18 mouse cellular contexts compared by ENCODE assay signal in the genomic region with DNA sequence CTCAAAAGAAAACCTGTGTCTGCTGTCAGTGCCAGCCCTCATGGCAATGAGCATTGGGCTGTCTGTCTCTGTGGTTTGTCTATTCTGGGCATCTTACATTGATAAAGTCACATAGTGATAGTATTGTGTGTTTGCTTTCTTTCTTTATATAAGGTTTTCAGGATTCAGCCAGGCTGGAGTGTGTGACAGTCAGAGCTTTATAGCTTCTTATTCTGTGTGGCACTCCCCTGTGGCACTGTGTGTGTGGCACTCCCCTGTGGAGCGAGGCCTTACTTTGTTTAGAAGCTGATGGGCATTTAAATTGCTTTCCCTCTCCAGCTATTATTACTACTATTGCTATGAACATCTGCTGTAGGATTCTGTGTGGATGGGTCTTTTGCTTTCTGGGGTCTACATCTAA. TPM values are rescaled to one million over a fixed set of nuclear protein-coding genes. Genes with fewer than 3 reads are reported as not detected.
DNase-seq lines count a peak whose midpoint lies in the region; ATAC-seq lines count a peak whose summit lies in the region.
"Had no signal": no experiment of that assay in that cellular context is flagged by ENCODE, and none has a peak within 500 bp of the region (broad histone marks: within the 10 kb centered on the region; RNA-seq: fewer than 3 reads in every experiment).

No protein-coding gene starts in this region.

- no peaks in the 10 kb centered on the region for H3K36me3 ChIP-seq in forebrain, embryonic 14.5 days (ENCODE audit: control insufficient read depth, insufficient read depth, low read length)
- H3K36me3 ChIP-seq in forebrain, embryonic 12.5 days (replicated peaks): no peaks in the 10 kb centered on the region
- no peaks in the 10 kb centered on the region for H3K36me3 ChIP-seq in hindbrain, embryonic 13.5 days
- H3K36me3 ChIP-seq in hindbrain, embryonic 11.5 days (ENCODE audit: control insufficient read depth, insufficient read depth, low read length): no peaks in the 10 kb centered on the region
- no peaks in the 10 kb centered on the region for H3K36me3 ChIP-seq in neural tube, embryonic 12.5 days
- no peaks in the 10 kb centered on the region for H3K36me3 ChIP-seq in limb, embryonic 10.5 days
- H3K36me3 ChIP-seq: embryonic facial prominence, embryonic 13.5 days; heart, embryonic 12.5 days; intestine, embryonic 15.5 days had no signal

- no peak overlapping the region for H3K4me2 ChIP-seq in forebrain, embryonic 14.5 days (ENCODE audit: low read length)
- no peak overlapping the region for H3K4me2 ChIP-seq in forebrain, embryonic 12.5 days
- no peak overlapping the region for H3K4me2 ChIP-seq in hindbrain, embryonic 13.5 days
- no peak overlapping the region for H3K4me2 ChIP-seq in hindbrain, embryonic 11.5 days (replicated peaks; ENCODE audit: low read depth, low read length)
- no peak overlapping the region for H3K4me2 ChIP-seq in neural tube, embryonic 12.5 days (replicated peaks)
- H3K4me2 ChIP-seq: embryonic facial prominence, embryonic 13.5 days; heart, embryonic 12.5 days; intestine, embryonic 15.5 days had no signal

- WGBS in forebrain, embryonic 14.5 days: 56% methylated on average over 1 of the region's 1 CpGs
- 78% methylated on average over 1 of the region's 1 CpGs for WGBS in forebrain, embryonic 12.5 days
- WGBS in hindbrain, embryonic 13.5 days: 66% methylated on average over 1 of the region's 1 CpGs
- WGBS in hindbrain, embryonic 11.5 days: 79% methylated on average over 1 of the region's 1 CpGs
- WGBS in neural tube, embryonic 12.5 days: 40% methylated on average over 1 of the region's 1 CpGs
- WGBS in limb, embryonic 10.5 days: 88% methylated on average over 1 of the region's 1 CpGs

- H3K4me1 ChIP-seq in forebrain, embryonic 14.5 days (ENCODE audit: control insufficient read depth, insufficient read depth, low read length): 0 out of 2 replicates have a peak, but pooled peaks cover 3% of the 10 kb centered on the region
- no peaks in the 10 kb centered on the region for H3K4me1 ChIP-seq in forebrain, embryonic 12.5 days
- 0 out of 2 replicates have a peak, but pooled peaks cover 4% of the 10 kb centered on the region for H3K4me1 ChIP-seq in hindbrain, embryonic 13.5 days (replicated peaks)
- H3K4me1 ChIP-seq in hindbrain, embryonic 11.5 days (replicated peaks; ENCODE audit: control insufficient read depth, insufficient read depth, low read length): no peaks in the 10 kb centered on the region
- 0 out of 2 replicates have a peak, but pooled peaks cover 4% of the 10 kb centered on the region for H3K4me1 ChIP-seq in neural tube, embryonic 12.5 days
- no peaks in the 10 kb centered on the region; the same call in 1 of the 2 replicates for H3K4me1 ChIP-seq in limb, embryonic 10.5 days
- H3K4me1 ChIP-seq: heart, embryonic 12.5 days; intestine, embryonic 15.5 days had no signal

- ATAC-seq in forebrain, embryonic 14.5 days: no peak; the same call in 1 of the 2 replicates
- ATAC-seq in forebrain, embryonic 12.5 days (ENCODE audit: low FRiP score): no peak
- ATAC-seq in hindbrain, embryonic 13.5 days (ENCODE audit: low FRiP score): peak; percentile 46; the same call in 1 of the 2 replicates
- ATAC-seq in hindbrain, embryonic 11.5 days (ENCODE audit: low FRiP score): no peak
- peak; percentile 50; the same call in 1 of the 2 replicates for ATAC-seq in neural tube, embryonic 12.5 days (ENCODE audit: low FRiP score, low read depth)
- ATAC-seq: intestine, embryonic 15.5 days had no signal

- peak; percentile 8 for DNase-seq in forebrain, embryonic 14.5 days (ENCODE audit: low spot score)
- no peak for DNase-seq in hindbrain, embryonic 11.5 days (ENCODE audit: low spot score)
- DNase-seq in neural tube, embryonic 10.5 days (ENCODE audit: extremely low spot score, low spot score): no peak
- no peak for DNase-seq in cerebellum, adult 8-10 months
- DNase-seq in limb, embryonic 10.5 days (ENCODE audit: low spot score): no peak
- DNase-seq: adrenal gland, postnatal 10 days; cerebellum, adult 11-12 months; cerebellum, adult 9-11 months; cerebellum, postnatal 36 days; gastrocnemius, postnatal 10 days; heart, adult 2 months; kidney, adult 18-20 months had no signal

- H3K9ac ChIP-seq in forebrain, embryonic 14.5 days (ENCODE audit: low read length): no peak overlapping the region
- no peak overlapping the region for H3K9ac ChIP-seq in forebrain, embryonic 12.5 days
- no peak overlapping the region for H3K9ac ChIP-seq in hindbrain, embryonic 13.5 days
- no peak overlapping the region for H3K9ac ChIP-seq in hindbrain, embryonic 11.5 days (ENCODE audit: low read depth, low read length)
- H3K9ac ChIP-seq in neural tube, embryonic 12.5 days: no peak overlapping the region
- H3K9ac ChIP-seq: embryonic facial prominence, embryonic 13.5 days; heart, embryonic 12.5 days; intestine, embryonic 15.5 days had no signal

- no peaks in the 10 kb centered on the region for H3K9me3 ChIP-seq in forebrain, embryonic 14.5 days (replicated peaks; ENCODE audit: control insufficient read depth, low read length)
- no peaks in the 10 kb centered on the region for H3K9me3 ChIP-seq in forebrain, embryonic 12.5 days
- no peaks in the 10 kb centered on the region for H3K9me3 ChIP-seq in hindbrain, embryonic 13.5 days
- H3K9me3 ChIP-seq in hindbrain, embryonic 11.5 days (ENCODE audit: control insufficient read depth, low read length): no peaks in the 10 kb centered on the region
- H3K9me3 ChIP-seq in neural tube, embryonic 12.5 days: no peaks in the 10 kb centered on the region
- no peaks in the 10 kb centered on the region for H3K9me3 ChIP-seq in limb, embryonic 10.5 days (replicated peaks)
- H3K9me3 ChIP-seq: embryonic facial prominence, embryonic 13.5 days; heart, embryonic 12.5 days; intestine, embryonic 15.5 days had no signal

- H3K4me3 ChIP-seq in forebrain, embryonic 14.5 days (ENCODE audit: low read depth, low read length): no peak overlapping the region
- H3K4me3 ChIP-seq in forebrain, embryonic 12.5 days (replicated peaks): no peak overlapping the region
- H3K4me3 ChIP-seq in hindbrain, embryonic 13.5 days: no peak overlapping the region
- H3K4me3 ChIP-seq in hindbrain, embryonic 11.5 days (ENCODE audit: low read depth, low read length): no peak overlapping the region
- no peak overlapping the region for H3K4me3 ChIP-seq in neural tube, embryonic 12.5 days
- H3K4me3 ChIP-seq in limb, embryonic 10.5 days: no peak overlapping the region
- H3K4me3 ChIP-seq: embryonic facial prominence, embryonic 13.5 days; heart, adult 2 months; heart, embryonic 12.5 days; intestine, embryonic 15.5 days had no signal

- H3K27ac ChIP-seq in forebrain, embryonic 14.5 days (ENCODE audit: low read depth, low read length): peak overlapping the region; percentile 35; the same call in 1 of the 2 replicates
- H3K27ac ChIP-seq in forebrain, embryonic 12.5 days: no peak overlapping the region
- H3K27ac ChIP-seq in hindbrain, embryonic 13.5 days: peak overlapping the region; percentile 35
- no peak overlapping the region for H3K27ac ChIP-seq in hindbrain, embryonic 11.5 days (ENCODE audit: low read depth, low read length)
- no peak overlapping the region for H3K27ac ChIP-seq in neural tube, embryonic 12.5 days
- H3K27ac ChIP-seq in limb, embryonic 10.5 days: no peak overlapping the region
- H3K27ac ChIP-seq: embryonic facial prominence, embryonic 13.5 days; heart, adult 2 months; intestine, embryonic 15.5 days had no signal

- H3K27me3 ChIP-seq in forebrain, embryonic 14.5 days (replicated peaks; ENCODE audit: control insufficient read depth, insufficient read depth, low read length): no peaks in the 10 kb centered on the region
- H3K27me3 ChIP-seq in forebrain, embryonic 12.5 days: no peaks in the 10 kb centered on the region
- no peaks in the 10 kb centered on the region for H3K27me3 ChIP-seq in hindbrain, embryonic 13.5 days
- H3K27me3 ChIP-seq in hindbrain, embryonic 11.5 days (ENCODE audit: control insufficient read depth, insufficient read depth, low read length): no peaks in the 10 kb centered on the region
- H3K27me3 ChIP-seq in neural tube, embryonic 12.5 days (replicated peaks): no peaks in the 10 kb centered on the region
- no peaks in the 10 kb centered on the region for H3K27me3 ChIP-seq in limb, embryonic 10.5 days (ENCODE audit: low read depth, poor library complexity, severe bottlenecking)
- H3K27me3 ChIP-seq: heart, embryonic 12.5 days; intestine, embryonic 15.5 days had no signal

RNA-seq across cellular contexts. Expression of gene Slc1a1, which starts 30.7 kb away (rescaled TPM):
- 9.3 and 13.6 TPM in 2 replicates for polyA plus RNA-seq in forebrain, embryonic 14.5 days (2014; fragmentation: Nextera tagmentation; extraction: Ambion mirVana)
- polyA plus RNA-seq in forebrain, embryonic 12.5 days (2016; fragmentation: Nextera tagmentation; extraction: Ambion mirVana): 2.4 and 2.8 TPM in 2 replicates
- polyA plus RNA-seq in hindbrain, embryonic 13.5 days (2015; fragmentation: Nextera tagmentation; extraction: Ambion mirVana): 22.1 and 23.0 TPM in 2 replicates
- 1.2 TPM in 2 replicates for polyA plus RNA-seq in hindbrain, embryonic 11.5 days (2014; fragmentation: Nextera tagmentation; extraction: Ambion mirVana)
- 11.4 and 12.0 TPM in 2 replicates for polyA plus RNA-seq in neural tube, embryonic 12.5 days (2016; fragmentation: Nextera tagmentation; extraction: Ambion mirVana)
- polyA plus RNA-seq in limb, embryonic 10.5 days (2016; fragmentation: Nextera tagmentation; extraction: Ambion mirVana): 0.13 and 0.15 TPM in 2 replicates

Comparison
In these comparisons a context has a peak if more than half of its experiments do, and no peak if none do; other contexts are left out.
1. ATAC-seq: peak in hindbrain, embryonic 13.5 days (single experiment) and neural tube, embryonic 12.5 days (single experiment); none in forebrain, embryonic 14.5 days (single experiment), forebrain, embryonic 12.5 days (single experiment) and hindbrain, embryonic 11.5 days (single experiment).
2. H3K27ac ChIP-seq: peak in forebrain, embryonic 14.5 days (single experiment) and hindbrain, embryonic 13.5 days (single experiment); none in forebrain, embryonic 12.5 days (single experiment), hindbrain, embryonic 11.5 days (single experiment), neural tube, embryonic 12.5 days (single experiment) and limb, embryonic 10.5 days (single experiment).